Mouse (Mus musculus) hindbrain, embryonic 13.5 days (tissue): ENCODE measurements around the gene Slc7a14. TPM values are rescaled to one million over a fixed set of nuclear protein-coding genes. Genes with fewer than 3 reads are reported as not detected.
A peak's percentile ranks its signal among the peaks of the same experiment; 100 is the strongest.

ENCODE experiments used
- ATAC-seq: fragments of 200-750 bp; cut with Nextera tagmentation; 2 replicates; pipeline ENCODE4 v1.8.0; 2017; ENCODE audit warnings: moderate TSS enrichment; ENCODE audit not compliant: low FRiP score
- H3K27ac ChIP-seq: fragments of 300-500 bp; sonication (generic); 2 replicates; pipeline ENCODE4 v1.5.1; 2015; ENCODE audit warnings: inconsistent platforms, mild to moderate bottlenecking, moderate library complexity
- H3K27me3 ChIP-seq: fragments of 300-500 bp; sonication (generic); 2 replicates; pipeline ENCODE4 v1.6.1; 2015; ENCODE audit warnings: mild to moderate bottlenecking, inconsistent platforms
- H3K36me3 ChIP-seq: fragments of 300-500 bp; sonication (generic); 2 replicates; pipeline ENCODE4 v1.6.1; 2015; ENCODE audit warnings: mild to moderate bottlenecking, inconsistent platforms
- H3K4me1 ChIP-seq: fragments of 300-500 bp; sonication (generic); replicated peaks from 2 replicates; pipeline ENCODE4 v1.6.1; 2015; ENCODE audit warnings: inconsistent platforms
- H3K4me2 ChIP-seq: fragments of 300-500 bp; sonication (generic); 2 replicates; pipeline ENCODE4 v1.6.1; 2015; ENCODE audit warnings: inconsistent platforms, mild to moderate bottlenecking, moderate library complexity
- H3K4me3 ChIP-seq: fragments of 300-500 bp; sonication (generic); 2 replicates; pipeline ENCODE4 v1.5.1; 2015; ENCODE audit warnings: mild to moderate bottlenecking, inconsistent platforms
- H3K9ac ChIP-seq: fragments of 300-500 bp; sonication (generic); 2 replicates; pipeline ENCODE4 v1.6.1; 2015; ENCODE audit warnings: mild to moderate bottlenecking, inconsistent platforms
- H3K9me3 ChIP-seq: fragments of 300-500 bp; sonication (generic); 2 replicates; pipeline ENCODE4 v1.6.1; 2016; ENCODE audit warnings: inconsistent platforms
- WGBS: fragments of 180-500 bp; shearing (Covaris S2); methylation state at CpG from one replicate; pipeline ENCODE4 v1.1.7; 2015; 5-methylcytosine and 5-hydroxymethylcytosine counted together
- polyA plus RNA-seq: library from polyadenylated mRNA; unstranded; fragments of >200 nt; fragmentation: Nextera tagmentation; extraction: Ambion mirVana; gene quantifications from 2 replicates; pipeline ENCODE4 v1.2.1, GENCODE M21; 2015

Slc7a14 gene
- polyA plus RNA-seq, 1 experiment from 2014 or later, result 3.8 TPM

DNA sequence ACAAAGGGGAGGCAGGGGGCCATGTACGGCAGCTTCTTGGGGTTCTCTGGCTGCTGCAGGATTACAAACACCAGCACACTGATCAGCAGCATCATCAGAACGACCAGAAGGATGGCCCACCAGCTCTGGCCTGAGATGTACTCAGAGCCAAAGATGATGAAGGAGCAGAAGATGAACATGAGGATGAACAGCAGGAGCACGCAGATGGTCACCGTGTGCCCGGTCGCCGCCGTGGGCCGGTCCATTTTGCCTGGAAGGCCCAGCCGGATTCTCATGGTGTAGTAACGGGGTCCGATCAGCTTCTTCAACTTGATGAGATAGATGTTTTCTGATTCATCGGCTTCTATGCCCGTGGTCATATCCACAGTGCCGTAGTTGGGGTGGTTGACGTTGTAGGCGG lies 86.6 kb downstream of the Slc7a14 start:
- peaks cover 5% of the 10 kb centered on the region; the same call in 1 of the 2 replicates for H3K4me1 ChIP-seq
- no peak for ATAC-seq
- H3K9ac ChIP-seq, result no peak overlapping the region
- H3K36me3 ChIP-seq, result peaks cover 34% of the 10 kb centered on the region
- no peak overlapping the region for H3K4me3 ChIP-seq
- 98% methylated on average over 17 of the region's 17 CpGs for WGBS
- H3K9me3 ChIP-seq, result no peaks in the 10 kb centered on the region
- H3K4me2 ChIP-seq, result no peak overlapping the region
- H3K27ac ChIP-seq, result no peak overlapping the region
- H3K27me3 ChIP-seq, result no peaks in the 10 kb centered on the region

DNA sequence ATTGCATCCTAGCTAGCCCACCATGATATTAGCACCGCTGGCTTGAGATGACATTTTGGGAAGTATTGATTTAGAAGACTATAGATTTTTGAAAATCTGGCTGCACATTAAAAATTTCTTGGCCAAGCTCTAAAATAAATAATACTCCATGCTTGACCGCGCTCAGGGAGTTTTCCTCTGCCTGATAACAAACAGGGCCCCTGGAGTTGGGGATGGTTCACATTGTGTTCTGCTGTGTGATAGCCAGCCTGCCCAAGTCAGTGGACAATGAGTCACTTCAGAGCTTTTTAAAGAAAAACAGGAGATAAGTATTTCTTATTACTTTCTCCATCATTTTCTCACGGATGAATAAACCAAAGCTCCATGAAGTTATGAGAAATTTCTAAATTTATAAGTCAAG lies 90.1 kb downstream of the Slc7a14 start:
- no peaks in the 10 kb centered on the region for H3K27me3 ChIP-seq
- H3K4me2 ChIP-seq, result no peak overlapping the region
- no peak for ATAC-seq
- no peak overlapping the region for H3K27ac ChIP-seq
- no peaks in the 10 kb centered on the region for H3K4me1 ChIP-seq
- no peaks in the 10 kb centered on the region for H3K9me3 ChIP-seq
- H3K9ac ChIP-seq, result no peak overlapping the region
- H3K36me3 ChIP-seq, result peaks cover 14% of the 10 kb centered on the region
- no peak overlapping the region for H3K4me3 ChIP-seq
- 92% methylated on average over 4 of the region's 4 CpGs for WGBS

DNA sequence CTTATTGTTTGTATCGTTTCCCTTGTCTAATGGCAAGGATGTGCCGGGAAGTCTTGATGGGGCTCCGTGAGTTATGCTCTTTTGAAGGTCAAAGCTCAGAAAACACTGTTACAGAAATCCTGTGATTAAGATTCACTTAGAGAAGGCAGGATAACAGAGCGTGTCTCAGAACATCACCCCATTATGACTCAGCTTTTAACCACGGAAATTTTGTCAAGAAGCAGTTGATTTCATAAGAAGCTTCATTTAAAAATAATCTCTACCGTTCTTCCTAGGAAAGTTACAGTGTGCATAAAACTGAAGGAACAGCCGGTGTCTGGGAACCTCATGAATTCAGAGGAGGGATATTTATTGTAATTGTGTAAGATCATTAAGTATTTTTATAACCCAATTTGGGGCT lies 90.7 kb downstream of the Slc7a14 start:
- no peak overlapping the region for H3K4me2 ChIP-seq
- no peak overlapping the region for H3K27ac ChIP-seq
- no peaks in the 10 kb centered on the region for H3K9me3 ChIP-seq
- peaks cover 14% of the 10 kb centered on the region for H3K36me3 ChIP-seq
- no peaks in the 10 kb centered on the region for H3K27me3 ChIP-seq
- H3K9ac ChIP-seq, result no peak overlapping the region
- ATAC-seq, result no peak
- no peaks in the 10 kb centered on the region for H3K4me1 ChIP-seq
- WGBS, result 84% methylated on average over 7 of the region's 7 CpGs
- H3K4me3 ChIP-seq, result no peak overlapping the region

DNA sequence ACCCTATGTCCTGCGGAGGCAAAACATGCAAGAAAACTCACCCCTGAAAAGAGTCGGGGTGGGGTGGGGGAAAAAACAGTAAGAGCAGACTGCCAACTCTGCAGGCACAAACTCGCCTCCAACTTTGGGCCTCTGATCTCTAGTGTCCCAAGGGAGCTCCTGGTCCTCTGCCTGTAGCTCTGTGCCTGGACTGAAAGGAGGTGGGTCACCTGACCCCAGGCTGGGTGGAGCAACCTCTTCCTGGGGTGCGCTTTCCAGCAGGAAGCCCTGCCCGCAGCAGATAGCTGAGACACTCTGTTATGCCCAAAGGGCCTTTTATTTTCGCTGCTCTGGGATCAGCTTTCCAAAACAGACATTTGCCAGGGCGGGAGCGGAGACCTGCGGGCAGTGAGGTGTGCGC lies 92.7 kb downstream of the Slc7a14 start:
- no peak overlapping the region for H3K9ac ChIP-seq

DNA sequence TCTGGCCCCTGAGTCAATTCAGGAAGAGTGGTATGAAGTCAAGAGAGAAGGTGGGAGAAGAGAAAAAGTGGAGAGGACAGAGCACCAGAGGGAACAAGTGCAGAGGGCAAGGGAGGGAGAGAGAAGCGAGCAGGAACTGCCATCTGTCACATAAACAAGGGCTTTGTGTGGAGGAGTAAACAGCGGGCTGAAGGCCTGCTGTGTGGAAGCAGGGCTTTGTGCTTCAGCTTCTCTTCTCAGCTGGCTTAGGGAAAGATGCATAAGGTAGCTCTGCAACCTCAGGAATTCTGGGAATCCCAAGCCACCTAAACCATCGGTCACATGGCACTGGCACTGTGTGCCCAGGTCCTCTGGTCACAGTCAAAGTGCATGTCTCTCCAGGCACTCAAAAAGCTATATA lies 96.4 kb downstream of the Slc7a14 start:
- H3K27ac ChIP-seq, result peak overlapping the region; percentile 55

More for the DNA sequence above, 92.7 kb downstream of the Slc7a14 start:
- Histone ChIP-seq H3K4me1 (peaks cover 15% of the 10 kb centered on the region), H3K27ac (no peak overlapping the region), H3K4me2 (no peak overlapping the region), H3K9me3 (no peaks in the 10 kb centered on the region), H3K27me3 (no peaks in the 10 kb centered on the region), H3K4me3 (no peak overlapping the region), H3K36me3 (no peaks in the 10 kb centered on the region; the same call in 1 of the 2 replicates)
- WGBS, result 81% methylated on average over 10 of the region's 10 CpGs
- no peak for ATAC-seq

DNA sequence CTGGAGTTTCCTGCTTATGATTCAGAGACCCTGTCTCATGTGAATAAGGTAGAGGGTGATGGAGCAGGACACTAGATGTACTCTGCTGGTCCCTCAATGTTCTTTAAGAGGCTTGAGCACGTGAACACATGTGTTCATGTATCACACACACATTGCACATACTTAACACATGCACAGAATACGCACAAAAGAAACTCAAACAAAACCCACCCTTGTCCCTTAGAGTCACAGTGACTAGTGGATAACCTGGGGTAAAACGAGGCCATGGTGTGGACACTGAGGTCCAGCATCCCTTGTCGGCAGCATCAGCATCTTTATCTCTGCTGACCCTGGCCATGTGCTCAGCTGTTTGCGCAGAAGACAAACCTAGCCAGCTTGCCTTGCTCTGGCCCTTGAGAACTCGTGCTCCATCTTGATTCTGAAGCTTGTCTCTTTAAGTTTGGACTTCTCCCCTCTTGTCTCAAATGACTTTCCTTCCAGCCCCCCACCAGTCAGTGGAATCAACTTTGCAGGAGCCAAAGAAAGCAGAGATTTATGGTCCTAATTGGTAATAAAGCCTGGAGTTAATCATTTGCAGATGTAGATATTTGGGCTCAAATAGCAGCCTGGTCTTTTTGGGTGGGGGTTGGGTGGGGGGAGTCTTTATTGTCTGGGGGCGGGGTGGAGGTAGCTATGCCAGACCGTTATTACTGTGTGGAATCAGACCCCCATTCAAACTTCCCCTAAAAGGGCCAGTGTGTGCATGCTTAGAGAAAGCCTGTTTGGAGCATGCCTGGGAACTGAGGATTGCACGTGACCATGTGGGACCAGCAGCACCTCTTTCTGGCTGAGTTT lies 97.8 kb downstream of the Slc7a14 start:
- H3K36me3 ChIP-seq, result no peaks in the 10 kb centered on the region
- 47% methylated on average over 9 of the region's 9 CpGs for WGBS
- peaks cover 5% of the 10 kb centered on the region; the same call in 1 of the 2 replicates for H3K27me3 ChIP-seq
- H3K4me1 ChIP-seq, result peaks cover 28% of the 10 kb centered on the region
- ATAC-seq, result no peak
- H3K9ac ChIP-seq, result no peak overlapping the region
- H3K4me3 ChIP-seq, result no peak overlapping the region
- no peaks in the 10 kb centered on the region for H3K9me3 ChIP-seq
- H3K27ac ChIP-seq, result no peak overlapping the region
- H3K4me2 ChIP-seq, result no peak overlapping the region

More for the DNA sequence above, 96.4 kb downstream of the Slc7a14 start:
- peak; percentile 38; the same call in 1 of the 2 replicates for ATAC-seq
- no peaks in the 10 kb centered on the region; the same call in 1 of the 2 replicates for H3K36me3 ChIP-seq
- WGBS, result 10% methylated on average over 3 of the region's 3 CpGs
- no peak overlapping the region for H3K4me3 ChIP-seq
- no peak overlapping the region for H3K4me2 ChIP-seq
- peaks cover 5% of the 10 kb centered on the region; the same call in 1 of the 2 replicates for H3K27me3 ChIP-seq
- no peaks in the 10 kb centered on the region for H3K9me3 ChIP-seq
- H3K9ac ChIP-seq, result no peak overlapping the region
- H3K4me1 ChIP-seq, result peaks cover 26% of the 10 kb centered on the region

DNA sequence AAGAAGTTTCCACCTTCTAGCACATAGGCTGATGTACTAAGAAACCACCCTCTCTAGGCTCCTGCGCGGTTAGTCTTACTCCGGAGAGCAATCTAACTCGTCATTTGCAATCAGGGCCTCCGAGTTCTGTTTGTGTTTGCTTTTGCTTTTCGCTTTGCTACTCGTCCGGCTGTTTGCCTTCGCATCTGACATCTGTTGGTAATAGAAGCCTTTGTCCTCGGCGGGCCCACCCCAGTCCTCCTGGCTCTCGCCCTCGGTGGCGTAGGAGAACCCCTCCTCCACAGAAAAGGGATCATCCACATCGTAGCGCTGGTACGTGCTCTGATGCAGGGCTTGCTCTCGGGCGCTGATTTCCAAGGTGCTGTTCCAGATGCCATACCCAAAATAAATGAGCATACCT lies 101.2 kb downstream of the Slc7a14 start:
- Histone ChIP-seq H3K27me3 (peaks cover 5% of the 10 kb centered on the region; the same call in 1 of the 2 replicates), H3K27ac (no peak overlapping the region), H3K4me1 (peaks cover 25% of the 10 kb centered on the region), H3K4me2 (peak overlapping the region; percentile 45), H3K9ac (peak overlapping the region; percentile 53; the same call in 1 of the 2 replicates), H3K9me3 (no peaks in the 10 kb centered on the region), H3K36me3 (no peaks in the 10 kb centered on the region), H3K4me3 (no peak overlapping the region)
- WGBS, result 10% methylated on average over 19 of the region's 19 CpGs
- 0 out of 2 replicates have a peak, but pooled peaks have one; percentile 33 for ATAC-seq

DNA sequence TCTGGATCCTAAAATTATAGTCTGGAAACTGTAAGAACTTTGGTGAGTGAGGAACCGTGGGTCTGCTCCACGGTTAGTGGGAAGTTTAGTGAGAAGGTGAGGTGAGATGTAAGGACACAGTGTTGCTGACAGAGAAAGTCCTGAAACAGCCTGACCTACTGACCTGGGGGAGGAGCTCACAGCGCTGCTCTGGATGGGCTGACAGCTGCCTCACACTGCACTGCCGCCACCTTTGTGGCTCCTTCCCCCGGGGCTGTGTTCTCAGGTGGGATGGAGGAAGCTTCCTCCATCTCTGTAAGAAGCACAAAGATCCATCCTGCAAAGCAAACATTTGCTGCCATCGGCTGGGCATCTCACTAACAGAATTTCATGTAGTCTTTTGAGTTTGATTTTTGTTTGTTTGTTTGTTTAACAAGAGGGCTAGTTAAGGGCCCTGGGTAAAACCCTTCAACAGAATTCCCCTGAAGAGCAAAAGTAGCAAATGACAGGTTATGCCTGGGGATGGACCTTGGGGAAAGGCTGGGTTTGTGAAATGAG lies 101.7 kb downstream of the Slc7a14 start:
- H3K4me2 ChIP-seq, result peak overlapping the region; percentile 45; the same call in 1 of the 2 replicates
- no peaks in the 10 kb centered on the region for H3K9me3 ChIP-seq
- H3K4me3 ChIP-seq, result no peak overlapping the region
- no peak overlapping the region; the same call in 1 of the 2 replicates for H3K9ac ChIP-seq
- no peak overlapping the region for H3K27ac ChIP-seq
- H3K27me3 ChIP-seq, result peaks cover 5% of the 10 kb centered on the region; the same call in 1 of the 2 replicates
- ATAC-seq, result no peak
- peaks cover 21% of the 10 kb centered on the region for H3K4me1 ChIP-seq
- 14% methylated on average over 6 of the region's 6 CpGs for WGBS
- H3K36me3 ChIP-seq, result no peaks in the 10 kb centered on the region

DNA sequence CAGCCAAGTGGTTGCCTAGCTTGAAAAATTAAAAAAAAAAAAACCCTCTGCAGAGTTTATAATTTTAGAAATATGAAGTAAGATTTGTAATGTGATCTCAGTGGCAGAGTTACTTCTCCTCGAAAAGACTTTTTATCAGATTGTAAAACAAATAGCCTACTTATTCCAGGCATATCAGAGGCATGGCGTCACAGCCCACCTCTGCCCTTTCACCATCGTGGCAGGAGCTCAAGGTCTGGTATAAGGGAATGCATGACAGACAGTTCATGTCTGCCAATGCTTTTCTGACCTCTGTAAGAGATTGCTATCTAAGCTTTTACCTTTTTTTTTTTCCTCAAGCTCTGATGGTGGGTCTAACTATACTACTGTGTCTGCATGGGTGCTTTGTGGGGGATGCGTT lies 102.1 kb downstream of the Slc7a14 start:
- Histone ChIP-seq H3K4me2 (no peak overlapping the region), H3K27ac (no peak overlapping the region), H3K9ac (no peak overlapping the region), H3K9me3 (no peaks in the 10 kb centered on the region), H3K27me3 (peaks cover 5% of the 10 kb centered on the region; the same call in 1 of the 2 replicates), H3K36me3 (no peaks in the 10 kb centered on the region), H3K4me1 (peaks cover 16% of the 10 kb centered on the region), H3K4me3 (no peak overlapping the region)
- 71% methylated on average over 4 of the region's 4 CpGs for WGBS
- ATAC-seq, result no peak

DNA sequence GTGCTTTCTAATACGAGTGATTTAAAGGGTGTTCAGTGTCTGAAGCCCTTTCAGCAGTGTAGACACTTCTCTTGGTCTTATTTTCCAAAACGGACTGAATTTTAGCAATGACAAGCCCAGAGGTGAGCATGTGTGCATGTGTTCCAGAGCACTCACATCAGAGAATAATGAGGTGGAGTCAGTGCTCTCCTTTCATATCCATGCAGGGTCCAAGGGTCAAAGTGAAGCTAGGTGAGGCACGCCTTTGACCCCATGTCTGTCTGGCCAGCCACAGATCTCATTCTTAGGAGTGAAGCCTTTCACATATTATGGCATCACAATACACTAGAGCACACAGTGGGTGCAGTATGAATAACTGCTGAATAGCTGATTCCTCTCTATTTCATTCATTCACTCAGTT lies 105.0 kb downstream of the Slc7a14 start:
- 91% methylated on average over 3 of the region's 3 CpGs for WGBS
- H3K4me1 ChIP-seq, result peaks cover 10% of the 10 kb centered on the region
- no peak overlapping the region for H3K9ac ChIP-seq
- H3K9me3 ChIP-seq, result no peaks in the 10 kb centered on the region
- H3K4me2 ChIP-seq, result no peak overlapping the region
- H3K27ac ChIP-seq, result no peak overlapping the region
- peaks cover 5% of the 10 kb centered on the region; the same call in 1 of the 2 replicates for H3K27me3 ChIP-seq
- no peaks in the 10 kb centered on the region for H3K36me3 ChIP-seq
- no peak overlapping the region for H3K4me3 ChIP-seq
- no peak for ATAC-seq

DNA sequence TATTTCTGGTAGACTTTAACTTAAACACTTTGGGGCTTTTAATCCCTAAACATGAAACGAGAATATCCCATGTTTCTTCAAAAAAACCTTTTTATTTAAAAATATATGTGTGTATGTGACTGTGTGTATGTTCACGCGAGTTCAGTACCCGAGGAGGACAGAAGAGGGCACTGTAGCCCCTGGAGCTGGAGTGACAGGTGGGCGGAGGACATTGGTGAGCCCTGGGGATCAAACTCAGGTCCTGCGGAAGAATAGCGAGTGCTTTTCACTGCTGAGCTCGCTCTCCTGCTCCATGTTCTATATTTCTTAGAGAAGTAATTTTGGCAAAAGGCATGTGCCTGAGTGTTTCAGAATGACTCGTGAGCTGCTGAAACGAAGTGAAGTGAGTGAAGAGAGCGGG lies 106.2 kb downstream of the Slc7a14 start:
- Histone ChIP-seq H3K27me3 (no peaks in the 10 kb centered on the region), H3K4me3 (no peak overlapping the region), H3K4me1 (peaks cover 4% of the 10 kb centered on the region; the same call in 1 of the 2 replicates), H3K9ac (no peak overlapping the region), H3K27ac (no peak overlapping the region), H3K36me3 (no peaks in the 10 kb centered on the region), H3K4me2 (no peak overlapping the region), H3K9me3 (no peaks in the 10 kb centered on the region)
- 98% methylated on average over 11 of the region's 11 CpGs for WGBS
- ATAC-seq, result no peak

DNA sequence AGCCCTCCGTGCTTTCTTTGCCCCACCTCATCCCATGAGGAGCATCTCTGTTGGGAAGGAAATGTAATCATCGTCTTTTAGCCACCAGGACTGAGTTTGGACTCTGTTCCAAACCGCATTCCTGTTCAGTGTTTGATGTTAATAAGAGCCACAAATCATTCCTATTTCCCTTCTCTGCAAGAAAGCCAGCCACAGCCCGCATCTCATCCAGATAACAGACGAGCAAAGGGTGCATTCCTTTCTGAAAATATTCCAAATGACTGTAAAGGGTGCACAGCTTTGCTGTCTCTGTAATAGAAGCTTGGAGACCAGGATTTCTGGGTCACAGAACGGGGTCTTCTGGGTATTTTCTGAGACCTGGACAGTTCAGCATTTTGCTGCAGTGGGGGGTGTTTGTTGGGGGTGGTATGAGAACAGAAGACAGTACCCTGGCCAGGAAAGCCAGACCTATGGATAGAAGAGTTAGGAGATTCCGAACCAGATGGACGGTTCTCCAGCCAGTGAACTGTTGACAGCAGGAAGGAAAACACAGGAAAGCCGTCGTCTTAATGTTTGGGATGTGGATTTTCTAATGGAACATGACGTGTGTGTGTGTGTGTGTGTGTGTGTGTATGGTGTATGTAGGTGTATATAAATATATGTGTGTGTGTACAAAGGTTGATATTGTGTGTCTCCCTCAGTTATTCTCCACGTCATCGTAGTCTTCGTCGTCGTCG lies 110.9 kb downstream of the Slc7a14 start:
- H3K27ac ChIP-seq, result no peak overlapping the region
- H3K4me3 ChIP-seq, result no peak overlapping the region
- no peak for ATAC-seq
- H3K9me3 ChIP-seq, result no peaks in the 10 kb centered on the region
- no peak overlapping the region for H3K9ac ChIP-seq
- no peaks in the 10 kb centered on the region for H3K27me3 ChIP-seq
- no peaks in the 10 kb centered on the region for H3K36me3 ChIP-seq
- H3K4me1 ChIP-seq, result no peaks in the 10 kb centered on the region
- H3K4me2 ChIP-seq, result no peak overlapping the region
- WGBS, result 90% methylated on average over 17 of the region's 17 CpGs
